Mouse (Mus musculus) MEL (cell line): Measurements from ENCODE around the gene Celf2. TPM values are rescaled to one million over a fixed set of nuclear protein-coding genes. Genes with fewer than 3 reads are reported as not detected.

ENCODE experiments used
- DNase-seq: peaks from one replicate; pipeline ENCODE4 v3.0.0; 2011; ENCODE audit warnings: low read depth, low spot score
- H3K27ac ChIP-seq: 2 replicates; pipeline ENCODE4 v1.5.1; 2012; ENCODE audit warnings: low read depth, mild to moderate bottlenecking, control low read depth, low read length, moderate library complexity; ENCODE audit not compliant: control insufficient read depth
- H3K27me3 ChIP-seq, 2 experiments: fragments of 150-350 bp in 1 of 2; sonication (generic) in 1 of 2; 2 replicates each; pipeline ENCODE4 v1.6.1; 2012; ENCODE audit warnings: low read length in 2 of 2, mild to moderate bottlenecking in 2 of 2, improper control_type of control experiment in 1 of 2, moderate library complexity in 1 of 2; ENCODE audit not compliant: insufficient read depth in 2 of 2, control insufficient read depth in 1 of 2
- H3K36me3 ChIP-seq, 2 experiments: 2 replicates each; pipeline ENCODE4 v1.6.1; 2012 to 2014; ENCODE audit warnings: low read length in 2 of 2, improper control_type of control experiment in 1 of 2, inconsistent platforms in 1 of 2, mild to moderate bottlenecking in 1 of 2; ENCODE audit not compliant: insufficient read depth in 2 of 2, control insufficient read depth in 1 of 2
- H3K4me1 ChIP-seq, 2 experiments: fragments of 150-350 bp in 1 of 2; sonication (generic) in 1 of 2; 2 replicates each; pipeline ENCODE4 v1.6.1; 2012; ENCODE audit warnings: low read length in 2 of 2, improper control_type of control experiment in 1 of 2, mild to moderate bottlenecking in 1 of 2; ENCODE audit not compliant: insufficient read depth in 2 of 2, control insufficient read depth in 1 of 2
- H3K4me3 ChIP-seq, 2 experiments: fragments of 150-350 bp in 1 of 2; sonication (generic) in 1 of 2; 2 replicates each; pipeline ENCODE4 v1.5.1; 2012; ENCODE audit warnings: low read depth in 2 of 2, low read length in 2 of 2, mild to moderate bottlenecking in 2 of 2, moderate library complexity in 2 of 2, control low read depth in 1 of 2, improper control_type of control experiment in 1 of 2; ENCODE audit not compliant: control insufficient read depth in 1 of 2, insufficient read depth in 1 of 2
- H3K79me2 ChIP-seq: 2 replicates; pipeline ENCODE4 v1.6.1; 2012; ENCODE audit warnings: mild to moderate bottlenecking, low read length, moderate library complexity; ENCODE audit not compliant: control insufficient read depth, poor library complexity, insufficient read depth
- H3K9ac ChIP-seq: 2 replicates; pipeline ENCODE4 v1.6.1; 2012; ENCODE audit warnings: low read depth, mild to moderate bottlenecking, control low read depth, low read length, moderate library complexity; ENCODE audit not compliant: control insufficient read depth, poor library complexity, severe bottlenecking
- H3K9me3 ChIP-seq: fragments of 150-350 bp; sonication (generic); replicated peaks from 2 replicates; pipeline ENCODE4 v1.6.1; 2012; ENCODE audit warnings: mild to moderate bottlenecking, low read length, improper control_type of control experiment, moderate library complexity; ENCODE audit not compliant: insufficient read depth
- CTCF ChIP-seq, 3 experiments: IDR thresholded peaks in 2 of 3; conservative IDR thresholded peaks in 1 of 3; 2 replicates each; pipeline ENCODE4 v1.5.1; 2011 to 2012; ENCODE audit warnings: low read length in 3 of 3, low read depth in 2 of 3, mild to moderate bottlenecking in 2 of 3, improper control_type of control experiment in 1 of 3, inconsistent platforms in 1 of 3, mixed read lengths in 1 of 3, moderate library complexity in 1 of 3; ENCODE audit not compliant: control insufficient read depth in 1 of 3, insufficient read depth in 1 of 3, poor library complexity in 1 of 3, severe bottlenecking in 1 of 3
- E2F4 ChIP-seq: IDR thresholded peaks from 2 replicates; pipeline ENCODE4 v1.6.1; 2011; ENCODE audit warnings: low read depth, low read length, improper control_type of control experiment, borderline replicate concordance
- ELF1 ChIP-seq: IDR thresholded peaks from 2 replicates; pipeline ENCODE4 v1.6.1; 2014; ENCODE audit warnings: low read depth, mild to moderate bottlenecking, inconsistent platforms, low read length, improper control_type of control experiment, moderate library complexity
- ETS1 ChIP-seq: IDR thresholded peaks from 2 replicates; pipeline ENCODE4 v1.6.1; 2012; ENCODE audit warnings: low read depth, mild to moderate bottlenecking, inconsistent platforms, low read length, improper control_type of control experiment, moderate library complexity
- GABPA ChIP-seq: IDR thresholded peaks from 2 replicates; pipeline ENCODE4 v1.6.1; 2012; ENCODE audit warnings: low read depth, mild to moderate bottlenecking, inconsistent platforms, low read length, improper control_type of control experiment, moderate library complexity
- HCFC1 ChIP-seq: IDR thresholded peaks from 2 replicates; pipeline ENCODE4 v1.6.1; 2012; ENCODE audit warnings: low read depth, mild to moderate bottlenecking, inconsistent platforms, low read length, improper control_type of control experiment, moderate library complexity
- JUND ChIP-seq: IDR thresholded peaks from 2 replicates; pipeline ENCODE4 v1.6.1; 2011; ENCODE audit warnings: low read depth, mild to moderate bottlenecking, improper control_type of control experiment, low read length
- MXI1 ChIP-seq: IDR thresholded peaks from 2 replicates; pipeline ENCODE4 v1.6.1; 2011; ENCODE audit warnings: mild to moderate bottlenecking, low read depth, low read length, improper control_type of control experiment
- MYC ChIP-seq: IDR thresholded peaks from 2 replicates; pipeline ENCODE4 v1.6.1; 2011; ENCODE audit warnings: low read depth, mild to moderate bottlenecking, low read length, improper control_type of control experiment, moderate library complexity
- NRF1 ChIP-seq: IDR thresholded peaks from 2 replicates; pipeline ENCODE4 v1.6.1; 2014; ENCODE audit warnings: low read depth, mild to moderate bottlenecking, inconsistent platforms, low read length, improper control_type of control experiment, moderate library complexity; ENCODE audit not compliant: poor library complexity, insufficient read depth, severe bottlenecking
- POLR2AphosphoS5 ChIP-seq: IDR thresholded peaks from 2 replicates; pipeline ENCODE4 v1.6.1; 2012; ENCODE audit warnings: low read depth, borderline replicate concordance, mild to moderate bottlenecking, inconsistent platforms, low read length, moderate library complexity, mixed read lengths
- SIN3A ChIP-seq: IDR thresholded peaks from 2 replicates; pipeline ENCODE4 v1.6.1; 2012; ENCODE audit warnings: low read length, improper control_type of control experiment, inconsistent platforms
- SMC3 ChIP-seq: IDR thresholded peaks from 2 replicates; pipeline ENCODE4 v1.6.1; 2011; ENCODE audit warnings: low read depth, low read length, improper control_type of control experiment
- TAL1 ChIP-seq: IDR thresholded peaks from 2 replicates; pipeline ENCODE4 v1.6.1; 2012; ENCODE audit warnings: mild to moderate bottlenecking, inconsistent platforms, low read length, moderate library complexity, mixed read lengths
- TBP ChIP-seq: IDR thresholded peaks from 2 replicates; pipeline ENCODE4 v1.8.0; 2011; ENCODE audit warnings: low read depth, low read length, improper control_type of control experiment
- ZMIZ1 ChIP-seq: IDR thresholded peaks from 2 replicates; pipeline ENCODE4 v1.6.1; 2012; ENCODE audit warnings: low read depth, mild to moderate bottlenecking, inconsistent platforms, low read length, improper control_type of control experiment, moderate library complexity
- ZNF384 ChIP-seq: IDR thresholded peaks from 2 replicates; pipeline ENCODE4 v1.6.1; 2012; ENCODE audit warnings: low read depth, mild to moderate bottlenecking, inconsistent platforms, low read length, improper control_type of control experiment
- polyA plus RNA-seq, 2 experiments: library from polyadenylated mRNA; stranded (reverse) in 1 of 2; unstranded in 1 of 2; fragments of >175 nt in 1 of 2; fragments of >200 nt in 1 of 2; gene quantifications; 2 replicates each; pipeline versions ENCODE4 v1.2.1 to v1.2.4; 2012; ENCODE audit warnings: low replicate concordance in 2 of 2, low read depth in 1 of 2; ENCODE audit not compliant: insufficient read length in 2 of 2, insufficient read depth in 1 of 2, missing spikeins in 1 of 2
- total RNA-seq: library from RNA; depleted of rRNA; stranded (reverse); fragments of 300-350 nt; gene quantifications from 2 replicates; pipeline ENCODE4 v1.2.3, GENCODE M21; 2012

Celf2 gene
- total and polyA plus RNA-seq, 3 experiments = 8.9 to 16.7 TPM; not detected in 1

GRCm38 (mm10) chr2:7040940-7041339 lies 468.4 kb downstream of the Celf2 start:
- no peak overlapping the region for H3K27ac ChIP-seq
- H3K9me3 ChIP-seq = no peaks in the 10 kb centered on the region
- H3K36me3 ChIP-seq = no peaks in the 10 kb centered on the region
- no peak overlapping the region for H3K4me3 ChIP-seq
- no peak for TF ChIP-seq ETS1
- TF ChIP-seq MXI1 = no peak
- no peak for TF ChIP-seq POLR2AphosphoS5
- no peak for TF ChIP-seq NRF1
- no peak for TF ChIP-seq CTCF (IDR thresholded peaks at IDR 0.05 in 2 of 3, conservative IDR thresholded peaks at IDR 0.05 in 1 of 3; ENCODE audit: control insufficient read depth in 1 of 3, insufficient read depth in 1 of 3, low read depth in 2 of 3, low read length in 3 of 3, poor library complexity in 1 of 3, severe bottlenecking in 1 of 3)
- no peak for TF ChIP-seq JUND
- no peak for TF ChIP-seq SMC3
- no peak for TF ChIP-seq E2F4
- TF ChIP-seq MYC = no peak
- no peak for TF ChIP-seq ELF1
- TF ChIP-seq HCFC1 = no peak
- TF ChIP-seq TBP = no peak
- no peak for TF ChIP-seq ZMIZ1
- H3K9ac ChIP-seq = no peak overlapping the region
- no peak for DNase-seq
- H3K27me3 ChIP-seq = no peaks in the 10 kb centered on the region; a peak in 2 of 4 replicates
- no peaks in the 10 kb centered on the region for H3K79me2 ChIP-seq
- H3K4me1 ChIP-seq = no peaks in the 10 kb centered on the region

GRCm38 (mm10) chr2:7038991-7039390 lies 470.4 kb downstream of the Celf2 start:
- Histone ChIP-seq H3K4me3 (no peak overlapping the region), H3K36me3 (no peaks in the 10 kb centered on the region), H3K9ac (no peak overlapping the region), H3K4me1 (no peaks in the 10 kb centered on the region), H3K27me3 (no peaks in the 10 kb centered on the region; a peak in 2 of 4 replicates), H3K79me2 (no peaks in the 10 kb centered on the region), H3K27ac (no peak overlapping the region), H3K9me3 (no peaks in the 10 kb centered on the region)
- no peak for TF ChIP-seq ZNF384
- TF ChIP-seq SIN3A = no peak
- TF ChIP-seq SMC3 = no peak
- no peak for TF ChIP-seq GABPA
- no peak for TF ChIP-seq TAL1
- DNase-seq = no peak
